Mouse (Mus musculus) spleen, adult 18-20 months (tissue): ENCODE data around the gene Pip5k1c.

Source experiments
- DNase-seq, 2 experiments: peaks; one replicate each; pipeline ENCODE4 v3.0.0; 2022; ENCODE audit warnings: mixed read lengths in 2 of 2

Pip5k1c gene

GRCm38 (mm10) chr10:81292554-81293333 lies at the start of gene Pip5k1c:
Gene Pip5k1c (plus strand): TSS chr10:81292963.
- DNase-seq: peak; percentile 99 to 100

DNA sequence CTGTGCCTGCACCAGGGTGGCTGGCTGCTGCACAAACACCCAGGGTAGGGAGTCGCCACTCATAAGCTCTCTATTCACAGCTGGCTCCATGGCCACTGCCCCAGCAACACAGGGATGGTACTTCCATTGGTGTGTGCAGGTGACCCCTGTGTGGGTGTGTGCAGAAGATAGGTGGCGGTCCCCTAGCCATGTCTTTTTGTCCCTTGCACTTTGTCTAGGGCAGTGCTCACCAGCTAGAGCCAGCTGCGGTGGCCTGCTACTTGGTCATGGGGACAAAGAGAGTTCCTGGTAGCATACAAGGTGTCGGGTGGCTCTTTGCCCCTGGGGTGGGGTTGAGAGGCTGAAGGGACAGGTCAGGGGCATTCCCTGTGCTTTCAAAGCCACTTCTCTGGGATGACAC lies 48.6 kb upstream of the Pip5k1c start:
- DNase-seq: no peak

- DNase-seq: peak; percentile 66 to 87
Observed at GRCm38 (mm10) chr10:81244595-81244994, 48.2 kb upstream of the Pip5k1c start.

DNA sequence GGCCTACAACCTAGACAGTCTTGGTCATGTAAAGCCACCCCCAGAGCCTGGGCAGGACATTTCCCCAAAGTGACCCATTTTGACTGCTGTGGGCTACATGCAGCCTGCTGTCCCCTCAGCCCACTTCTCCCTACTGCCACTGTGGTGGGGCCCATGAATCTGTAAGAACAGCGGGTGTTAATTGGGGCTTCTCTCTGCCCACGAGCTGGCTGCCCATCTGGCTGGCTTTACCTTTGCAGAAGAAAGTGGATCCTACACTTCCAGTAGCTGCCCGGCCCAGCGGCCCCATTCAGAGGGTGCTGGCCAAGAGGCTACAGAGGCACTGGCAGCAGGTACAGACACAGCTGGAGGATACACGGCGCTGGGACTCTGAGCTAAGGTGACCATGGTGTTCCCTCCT lies 47.6 kb upstream of the Pip5k1c start:
- DNase-seq: no peak

- no peak for DNase-seq
Observed at GRCm38 (mm10) chr10:81247804-81248203, 45.0 kb upstream of the Pip5k1c start.

DNA sequence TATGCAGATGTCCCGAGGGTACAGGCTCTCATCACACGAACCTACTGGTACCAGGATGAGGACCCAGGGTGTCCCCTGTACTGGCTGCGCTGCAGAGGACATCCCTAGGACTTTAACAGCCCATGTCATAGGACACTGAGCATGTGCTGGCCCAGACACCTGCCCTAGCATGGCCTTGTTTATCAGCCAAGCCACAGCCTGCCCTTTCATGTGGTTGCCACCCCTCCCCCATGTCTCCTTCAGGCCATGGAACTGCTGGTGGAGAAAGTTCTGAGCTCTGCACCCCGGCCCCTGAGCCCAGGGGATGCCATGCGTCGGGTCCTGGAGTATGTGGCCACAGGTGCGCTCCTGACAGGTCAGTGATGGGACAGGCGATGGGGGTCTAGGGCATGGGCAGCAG lies 43.3 kb upstream of the Pip5k1c start:
- DNase-seq: no peak

GRCm38 (mm10) chr10:81252424-81253419 lies 40.0 kb upstream of the Pip5k1c start, which contains the start of gene Matk:
Gene Matk (plus strand): TSS chr10:81252935.
- DNase-seq: peak; percentile 56 to 58

- DNase-seq: no peak
Observed at GRCm38 (mm10) chr10:81254886-81255285, 37.9 kb upstream of the Pip5k1c start.

DNA sequence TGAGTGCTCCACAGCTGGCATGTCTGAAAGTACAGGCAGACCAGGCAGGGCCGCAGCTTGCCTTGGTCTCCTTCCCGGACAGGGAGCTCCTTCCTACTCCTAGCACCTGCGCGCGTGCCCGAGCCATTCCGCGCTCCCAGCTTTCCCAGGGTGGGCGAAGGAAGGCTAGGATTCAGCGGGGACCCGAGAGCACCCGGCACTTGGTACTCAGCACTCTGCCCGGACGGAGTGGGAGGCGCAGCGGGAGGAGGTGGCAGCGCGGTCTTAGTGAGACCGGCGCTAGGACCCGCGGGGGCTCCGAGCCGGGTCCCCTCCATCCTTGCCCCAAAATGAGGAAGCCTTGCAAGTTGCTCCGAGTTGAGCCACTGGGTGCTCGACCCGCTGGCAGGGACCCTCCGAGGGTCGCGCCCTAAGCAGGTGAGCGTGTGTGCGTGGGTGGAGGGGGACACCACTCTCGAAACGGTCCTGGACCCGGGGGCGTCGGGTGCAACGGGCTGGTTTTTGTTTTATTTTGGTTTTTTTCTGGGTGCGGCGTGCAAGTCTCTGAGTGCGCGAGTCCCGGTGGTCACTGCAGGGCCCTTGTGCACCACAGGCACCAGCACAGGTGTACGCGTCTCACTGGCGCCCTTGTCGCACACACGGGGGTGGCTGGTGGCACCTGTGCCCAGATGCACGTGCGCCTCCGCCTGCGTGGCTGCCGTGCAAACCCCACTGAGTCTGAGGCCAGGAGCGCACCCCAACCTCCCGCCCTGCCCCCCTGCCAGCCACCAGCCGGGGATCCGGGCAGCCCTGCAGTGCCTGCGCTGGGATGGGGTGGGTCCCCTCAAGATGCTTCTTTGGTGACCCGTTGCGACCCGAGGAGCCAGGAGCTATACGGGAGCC lies 35.4 kb upstream of the Pip5k1c start:
- peak; percentile 28 to 51 for DNase-seq

GRCm38 (mm10) chr10:81259225-81259884 lies 33.4 kb upstream of the Pip5k1c start:
- no peak for DNase-seq

DNA sequence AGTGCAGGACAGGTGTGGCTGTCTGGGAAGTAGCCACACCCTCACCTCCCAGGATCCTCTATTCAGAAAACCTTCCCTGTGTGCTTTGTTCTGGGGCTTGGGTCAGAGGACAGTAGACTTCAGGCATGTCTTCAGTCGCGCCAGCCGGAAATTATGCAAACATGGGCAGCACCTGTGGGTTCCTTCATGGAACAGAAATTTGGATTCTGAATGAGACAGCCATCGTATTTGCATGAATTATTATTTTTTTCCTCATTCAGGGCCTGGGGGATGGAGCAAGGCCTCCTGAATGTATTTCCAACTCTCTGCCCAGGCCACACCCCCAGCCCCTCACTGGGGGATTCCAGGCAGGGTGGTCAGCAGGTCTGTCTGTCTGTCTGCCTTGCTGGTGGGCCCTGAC lies 31.7 kb upstream of the Pip5k1c start:
- DNase-seq: no peak

DNA sequence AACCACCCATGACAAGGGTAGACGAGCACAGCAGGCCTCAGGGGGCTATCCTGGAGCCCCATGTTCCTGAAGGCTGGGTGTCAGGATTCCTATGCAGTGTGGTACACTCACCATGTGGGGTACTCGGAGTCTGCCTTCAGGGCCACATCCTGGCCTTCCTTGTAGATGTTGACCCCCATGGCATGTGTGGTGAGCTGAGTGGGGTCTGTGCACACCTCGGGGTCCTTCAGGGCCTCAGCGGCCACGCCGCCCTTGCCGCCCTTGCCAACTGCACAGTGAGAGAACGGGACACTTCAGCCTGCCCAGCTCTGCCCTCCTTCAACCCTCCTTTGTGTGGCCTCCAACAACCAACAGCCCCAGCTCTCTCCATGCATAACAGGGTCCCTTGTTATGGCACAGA lies 27.2 kb upstream of the Pip5k1c start:
- no peak for DNase-seq

- peak; percentile 94 to 95 for DNase-seq
Observed at GRCm38 (mm10) chr10:81266211-81267105, 26.3 kb upstream of the Pip5k1c start, which contains the start of the genes Mrpl54 and Apba3. Gene Mrpl54 (minus strand): TSS chr10:81266934. Gene Apba3 (plus strand): TSS chr10:81266960.

- DNase-seq: peak; percentile 49 to 67
Observed at GRCm38 (mm10) chr10:81268056-81268455, 24.7 kb upstream of the Pip5k1c start.

DNA sequence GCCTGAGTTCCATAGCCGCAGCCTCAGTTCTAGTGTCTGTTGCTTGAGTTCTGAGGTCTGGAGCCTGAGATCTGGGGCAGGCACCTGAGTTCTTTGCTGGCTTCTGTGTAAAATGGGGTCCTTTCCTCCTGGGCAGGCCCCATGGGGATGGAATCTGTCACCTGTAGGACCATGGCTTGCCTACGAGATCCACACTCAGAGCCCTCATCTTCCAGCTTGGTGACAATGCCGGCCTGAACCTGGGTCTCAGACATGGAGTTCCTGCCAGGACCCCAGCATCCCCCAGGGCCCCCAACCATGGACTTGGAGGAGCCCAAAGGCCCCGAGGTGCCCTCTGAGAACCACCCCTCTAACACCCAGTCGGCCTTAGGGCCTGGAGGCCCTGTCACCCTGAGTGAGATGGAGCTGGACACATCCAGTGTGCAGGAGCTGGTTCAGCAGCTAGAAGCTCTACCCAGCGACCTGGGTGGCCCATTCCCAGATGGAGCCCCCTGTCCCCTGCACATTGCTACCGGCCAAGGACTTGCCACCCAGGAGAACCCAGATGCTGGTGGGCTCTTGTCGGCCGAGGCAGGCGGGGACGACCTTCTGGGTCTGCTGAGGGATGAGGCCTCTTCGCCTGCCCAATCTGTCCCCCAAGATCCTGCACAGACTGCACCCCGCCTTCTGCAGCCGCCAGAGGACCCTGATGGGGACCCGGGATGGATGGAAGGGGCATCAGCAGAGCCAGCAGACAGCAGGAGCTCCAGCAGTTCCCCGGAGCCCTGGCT lies 23.9 kb upstream of the Pip5k1c start:
- DNase-seq: no peak

GRCm38 (mm10) chr10:81272356-81272755 lies 20.4 kb upstream of the Pip5k1c start:
- no peak for DNase-seq

DNA sequence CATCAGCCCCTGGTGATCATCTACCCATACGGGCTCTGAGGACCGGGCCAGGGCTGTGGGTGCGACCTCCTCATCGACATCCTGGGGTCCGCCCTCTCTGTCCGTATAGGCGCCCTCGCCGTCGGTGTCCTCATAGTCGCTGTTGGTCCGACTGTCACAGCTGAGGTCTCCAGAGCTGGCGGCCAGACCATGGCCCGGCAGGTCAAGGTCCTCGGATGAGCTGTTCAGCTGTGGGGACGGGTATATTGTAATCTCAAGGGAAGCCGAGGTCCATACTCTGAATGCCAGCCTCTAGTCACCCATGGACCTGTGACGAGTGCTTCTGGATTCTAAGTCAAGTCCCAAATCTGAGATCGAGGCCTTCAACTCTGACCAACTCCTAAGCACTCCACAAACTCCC lies 18.9 kb upstream of the Pip5k1c start:
- no peak for DNase-seq

GRCm38 (mm10) chr10:81277676-81278075 lies 15.1 kb upstream of the Pip5k1c start:
- DNase-seq: no peak

- no peak for DNase-seq
Observed at GRCm38 (mm10) chr10:81279496-81279895, 13.3 kb upstream of the Pip5k1c start.

DNA sequence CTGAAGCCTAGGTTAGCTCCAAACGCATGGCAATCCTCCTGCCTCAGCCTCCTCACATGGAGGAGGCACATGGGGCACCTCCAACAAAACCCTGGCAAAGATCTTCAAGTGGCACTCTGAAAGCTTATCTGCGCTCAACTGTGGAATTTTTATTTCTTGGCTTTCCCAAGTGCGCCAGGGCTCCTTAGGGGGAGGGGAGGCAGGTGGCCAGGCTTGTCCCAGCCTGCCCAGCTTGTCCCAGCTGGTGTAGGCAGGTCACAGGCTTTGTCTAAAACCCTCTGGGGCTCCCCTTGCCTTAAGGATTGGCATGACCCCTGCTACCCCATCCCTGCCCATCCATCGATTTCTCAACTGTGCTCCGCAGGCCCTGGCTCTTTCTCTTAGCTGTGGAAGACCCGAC lies 8.6 kb upstream of the Pip5k1c start:
- no peak for DNase-seq
